Mouse (Mus musculus) cerebellum, adult 2 months (tissue): ENCODE measurements around the gene Lrrc10.
"Not testable (repeated sequence)": the region's sequence is repeated elsewhere in the genome, so short reads cannot be mapped to it uniquely, and the experiment has no call there.

Experiments
- CTCF ChIP-seq: fragments of 200-500 bp; IDR thresholded peaks from 2 replicates; pipeline ENCODE4 v1.5.1; 2011; ENCODE audit warnings: low read depth, mild to moderate bottlenecking, control low read depth, low read length, moderate library complexity, borderline replicate concordance; ENCODE audit not compliant: insufficient read depth
- POLR2A ChIP-seq: fragments of 200-500 bp; IDR thresholded peaks from 2 replicates; pipeline ENCODE4 v1.6.1; 2011; ENCODE audit warnings: low read length, control low read depth, borderline replicate concordance; ENCODE audit not compliant: insufficient read depth

DNA sequence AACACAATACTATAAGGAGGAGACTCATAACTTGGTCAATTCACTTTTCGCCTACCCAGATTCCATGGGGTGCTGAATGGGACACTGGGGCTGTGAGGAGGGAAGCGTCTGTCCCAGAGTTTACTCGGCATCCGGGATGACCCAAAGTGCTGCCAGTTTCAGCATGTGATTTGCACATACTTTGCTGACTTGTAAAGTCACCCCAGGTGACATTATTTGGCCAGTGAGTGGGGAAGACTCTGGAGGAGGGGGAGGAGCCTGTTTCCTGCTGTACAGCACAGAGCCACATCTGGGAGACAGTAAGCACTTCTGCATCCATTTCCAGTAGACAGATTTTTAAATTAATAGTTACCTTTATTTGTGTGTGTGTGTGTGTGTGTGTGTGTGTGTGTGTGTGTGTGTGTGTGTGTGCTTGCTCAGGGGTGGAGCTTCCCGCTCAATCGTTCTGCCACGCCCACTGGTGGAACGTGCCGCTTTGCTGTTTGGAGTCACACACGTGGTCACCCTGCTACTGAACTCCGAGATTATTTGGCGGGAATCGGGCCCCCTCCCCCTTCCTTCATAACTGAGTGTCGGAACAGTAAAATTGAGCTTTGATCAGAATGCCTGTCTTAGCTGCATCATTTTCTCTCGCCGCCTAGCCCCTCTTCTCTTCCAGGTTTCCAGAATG is 1.5 kb upstream of the Lrrc10 start:
- not testable (repeated sequence) for TF ChIP-seq CTCF, POLR2A
